Mouse (Mus musculus) gastrocnemius, postnatal 10 days (tissue): Measurements from ENCODE around the gene Lrrc8b. TPM values are rescaled to one million over a fixed set of nuclear protein-coding genes. Genes with fewer than 3 reads are reported as not detected.
A peak's percentile ranks its signal among the peaks of the same experiment; 100 is the strongest.

ENCODE experiments used
- DNase-seq: peaks from one replicate; pipeline ENCODE4 v3.0.0; 2021; ENCODE audit warnings: mixed read lengths
- total RNA-seq, 2 experiments: library from RNA; stranded (reverse); gene quantifications; 2 replicates each; pipeline ENCODE4 v1.2.3; 2021

Gene Lrrc8b
- total RNA-seq, 2 experiments from 2014 or later, result 6.9 to 7.0 TPM

DNA sequence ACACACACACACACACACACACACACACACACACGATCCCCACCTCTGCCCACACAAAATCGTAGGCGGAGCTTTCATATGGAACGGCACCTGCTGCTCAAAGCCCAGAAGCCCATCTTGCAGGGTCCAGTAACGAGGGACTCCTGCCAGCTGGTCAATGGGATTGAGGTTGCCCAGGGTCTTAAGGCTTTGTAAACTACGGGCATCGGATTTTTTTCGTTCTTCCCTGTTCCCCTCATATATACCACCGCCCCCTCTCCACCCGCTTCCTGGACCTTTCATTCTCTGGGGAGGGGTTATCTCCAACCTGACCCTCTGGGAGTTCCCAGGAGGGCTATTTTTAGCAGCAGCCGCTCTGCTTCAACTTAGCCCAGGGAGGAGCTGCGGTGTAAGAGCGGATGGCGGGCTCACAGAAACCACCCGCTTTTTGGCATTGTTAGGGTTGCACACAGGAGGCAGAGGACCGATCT is 103.1 kb downstream of the Lrrc8b start:
- no peak for DNase-seq

DNA sequence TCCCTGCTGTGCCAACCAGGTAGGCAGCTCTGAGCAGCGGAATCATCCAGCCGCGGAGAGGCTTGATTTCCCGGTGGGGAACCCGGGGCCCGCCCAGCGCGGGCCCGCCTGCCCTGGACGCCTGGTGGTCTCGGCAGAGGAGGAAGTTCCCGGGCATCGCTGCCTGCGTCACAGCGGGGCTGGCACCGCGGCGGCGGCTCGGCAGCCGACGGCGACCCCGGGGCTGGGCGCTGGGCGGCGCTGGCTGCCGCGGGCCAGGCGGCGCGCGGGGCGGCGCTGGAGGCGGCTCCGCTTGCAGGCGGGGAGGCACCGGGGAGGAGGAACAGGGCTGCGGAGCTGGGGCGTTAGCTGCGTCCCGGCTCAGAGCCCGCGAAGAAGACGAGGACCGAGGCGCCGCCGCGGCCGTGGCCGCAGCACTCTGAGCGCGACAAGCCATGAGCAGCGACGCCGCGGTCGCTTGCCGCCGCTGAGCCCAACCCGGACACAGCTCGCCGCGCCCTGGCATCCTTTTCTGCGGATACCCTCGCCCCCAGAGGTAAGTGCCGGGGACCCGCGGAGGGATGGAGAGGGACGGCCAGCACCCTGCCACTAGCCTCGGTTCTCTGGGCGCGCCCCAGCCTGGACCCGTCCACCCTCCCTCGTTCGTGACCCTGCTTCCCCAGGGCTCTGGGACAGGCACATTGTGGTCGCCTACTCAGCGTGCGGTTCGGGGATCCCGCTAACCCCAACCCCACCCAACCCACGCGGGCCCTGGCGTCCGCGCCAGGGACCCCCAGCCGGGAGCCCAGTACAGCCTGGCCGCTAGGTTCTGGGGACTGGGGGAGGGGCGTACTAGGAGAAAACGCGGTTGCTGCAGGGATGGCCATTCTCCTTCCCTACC is 103.8 kb downstream of the Lrrc8b start, which contains the start of gene Lrrc8c:
TSS of gene Lrrc8c (plus strand) at position 293 of the 880 bp plus-strand sequence.
- peak; percentile 83 for DNase-seq

DNA sequence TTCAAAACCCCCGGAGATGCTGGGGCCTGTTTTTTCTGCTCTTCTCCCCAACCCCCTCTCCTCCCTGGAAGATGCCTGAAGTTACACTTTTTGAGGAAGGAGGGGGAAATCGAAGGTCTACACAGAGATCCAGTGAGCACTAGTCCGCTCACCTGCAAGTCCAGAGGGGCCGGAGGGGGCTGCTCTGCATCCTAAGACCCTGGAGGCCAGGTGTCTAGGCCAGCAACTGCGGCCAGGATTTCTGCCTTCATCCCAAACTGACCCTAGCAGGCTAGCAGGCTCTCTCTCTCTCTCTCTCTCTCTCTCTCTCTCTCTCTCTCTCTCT is 104.4 kb downstream of the Lrrc8b start:
- DNase-seq, result no peak

- DNase-seq, result no peak
Observed at GRCm38 (mm10) chr5:105520442-105520965, 104.9 kb downstream of the Lrrc8b start.

DNA sequence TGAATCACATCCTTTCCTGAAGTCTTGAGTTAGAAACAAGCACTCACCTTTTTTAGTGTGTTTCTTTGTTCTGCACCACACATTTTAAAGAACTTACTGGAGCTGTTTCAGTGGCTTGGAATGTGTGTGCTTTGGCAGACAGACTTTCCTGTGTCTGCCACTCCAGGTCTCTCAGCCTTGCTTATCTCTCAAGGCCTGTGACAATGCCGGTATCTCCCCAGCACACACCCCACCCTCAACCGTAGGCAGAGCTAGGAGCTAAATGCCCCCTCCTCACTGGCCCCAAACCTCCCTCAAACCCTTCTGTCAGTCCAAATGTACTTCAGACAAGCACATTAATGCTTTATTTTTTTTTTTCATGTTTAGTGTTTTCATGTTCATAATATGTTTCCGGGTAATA is 107.9 kb downstream of the Lrrc8b start:
- DNase-seq, result no peak

DNA sequence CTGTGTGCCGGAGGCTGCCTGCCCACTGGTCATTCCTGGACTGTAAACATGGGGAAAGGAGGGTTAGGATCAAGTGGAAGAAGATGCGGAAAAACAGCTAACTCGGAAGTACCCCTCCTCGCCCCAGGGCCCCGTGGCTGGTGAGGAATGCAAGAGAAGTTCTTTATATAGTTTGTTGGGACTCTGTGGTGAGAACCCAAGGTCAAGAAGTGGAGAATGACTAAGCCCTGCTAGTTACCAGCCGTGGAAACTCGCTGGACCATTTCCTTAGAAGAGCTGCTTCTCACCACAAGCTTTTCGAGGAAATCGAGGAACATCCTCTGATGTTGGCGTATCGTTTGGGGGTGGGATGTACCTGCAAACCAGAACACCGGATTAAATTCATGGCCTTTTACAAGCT is 109.4 kb downstream of the Lrrc8b start:
- DNase-seq, result no peak

GRCm38 (mm10) chr5:105526107-105526645 is 110.6 kb downstream of the Lrrc8b start:
- no peak for DNase-seq

DNA sequence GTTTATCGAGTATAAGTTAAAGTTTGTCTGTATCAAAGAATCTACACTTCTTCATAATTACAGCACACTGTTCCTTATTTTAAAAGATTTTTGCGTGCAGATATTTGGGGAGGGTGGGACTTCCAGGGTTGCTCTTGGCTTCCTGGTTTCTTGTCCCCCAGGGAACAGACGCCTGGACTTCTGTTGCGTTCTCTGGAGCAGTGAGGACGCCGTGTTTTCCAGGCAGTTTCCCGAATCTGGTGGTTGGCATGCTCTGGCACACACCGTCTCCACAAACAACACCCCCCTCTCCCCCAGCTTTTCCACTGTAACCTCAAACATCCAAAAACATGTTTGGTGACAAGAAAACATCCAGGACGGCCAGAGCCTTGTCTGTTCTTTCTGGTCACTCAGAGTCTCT is 111.2 kb downstream of the Lrrc8b start:
- DNase-seq, result no peak

GRCm38 (mm10) chr5:105527477-105528331 is 112.1 kb downstream of the Lrrc8b start:
- DNase-seq, result no peak

- no peak for DNase-seq
Observed at GRCm38 (mm10) chr5:105530576-105530975, 115.0 kb downstream of the Lrrc8b start.

DNA sequence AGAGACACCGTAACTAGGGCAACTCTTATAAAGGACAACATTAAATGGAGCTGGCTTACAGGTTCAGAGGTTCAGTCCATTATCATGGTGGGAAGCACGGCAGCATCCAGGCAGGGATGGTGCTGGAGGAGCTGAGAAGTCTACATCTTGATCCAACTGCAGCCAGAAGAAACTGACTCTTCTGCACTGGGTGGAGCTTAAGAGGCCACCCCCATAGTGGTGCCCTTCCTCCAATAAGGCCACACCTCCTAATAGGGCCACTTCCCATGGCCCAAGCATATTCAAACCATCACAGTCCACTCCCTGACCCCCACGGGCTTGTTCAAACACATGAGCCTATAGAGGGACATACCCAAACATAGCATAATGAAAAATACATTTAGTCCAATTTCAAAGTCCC is 119.6 kb downstream of the Lrrc8b start:
- no peak for DNase-seq

- DNase-seq, result no peak
Observed at GRCm38 (mm10) chr5:105536172-105536571, 120.6 kb downstream of the Lrrc8b start.

DNA sequence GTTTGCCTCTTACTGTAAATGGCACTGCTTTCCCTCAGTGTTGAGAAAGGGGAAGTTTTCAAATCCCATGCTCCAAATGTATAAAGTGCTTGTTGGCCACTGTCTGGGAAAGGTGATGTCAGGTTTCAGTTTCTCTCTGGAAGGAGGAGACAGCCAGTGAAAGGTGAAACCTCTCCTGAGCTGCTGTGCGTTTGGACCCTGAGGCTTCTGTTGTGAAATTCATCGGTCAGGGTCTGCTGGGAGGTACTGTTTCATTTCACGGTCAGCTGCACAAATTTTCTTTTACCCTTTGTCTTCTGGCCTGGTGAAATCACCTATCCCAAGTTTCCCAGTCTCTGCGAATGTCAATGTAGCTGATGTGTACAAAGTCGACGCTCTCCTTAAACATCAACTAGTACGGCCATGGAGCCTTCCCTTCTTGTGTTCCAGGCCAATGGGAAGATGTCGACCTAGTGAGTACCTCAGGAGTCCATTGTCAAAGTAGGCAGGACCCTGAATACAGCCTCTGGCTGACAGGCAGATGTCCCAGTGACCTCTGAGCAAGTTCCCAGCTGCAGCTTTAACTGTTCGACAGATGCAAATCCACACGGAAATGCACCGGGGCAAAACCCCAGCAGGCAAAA is 121.6 kb downstream of the Lrrc8b start:
- DNase-seq, result no peak

Other genes starting within 250 kb of the Lrrc8b start
- under 1 TPM; 0.21 to 0.25 TPM for gene Gbp10, start 176.2 kb upstream of the Lrrc8b start, total RNA-seq
- gene Gm43302, start 122.1 kb upstream of the Lrrc8b start, total RNA-seq, result under 1 TPM in 1 of 2 experiments, not detected in 1; 0.05 TPM
- 1 to 10 TPM; 1.1 to 1.6 TPM for gene Gbp6, start 122.1 kb upstream of the Lrrc8b start, total RNA-seq
- gene Lrrc8c, start 103.6 kb downstream of the Lrrc8b start, total RNA-seq, result 10 to 100 TPM; 14.4 to 14.6 TPM